Mouse (Mus musculus) layer of hippocampus, adult 9-10 months (tissue): ENCODE data around the gene Magt1.
"Not testable (repeated sequence)": the region's sequence is repeated elsewhere in the genome, so short reads cannot be mapped to it uniquely, and the experiment has no call there.

Experiments
- DNase-seq: peaks from one replicate; pipeline ENCODE4 v3.0.0; 2022; ENCODE audit warnings: low spot score

Gene Magt1

DNA sequence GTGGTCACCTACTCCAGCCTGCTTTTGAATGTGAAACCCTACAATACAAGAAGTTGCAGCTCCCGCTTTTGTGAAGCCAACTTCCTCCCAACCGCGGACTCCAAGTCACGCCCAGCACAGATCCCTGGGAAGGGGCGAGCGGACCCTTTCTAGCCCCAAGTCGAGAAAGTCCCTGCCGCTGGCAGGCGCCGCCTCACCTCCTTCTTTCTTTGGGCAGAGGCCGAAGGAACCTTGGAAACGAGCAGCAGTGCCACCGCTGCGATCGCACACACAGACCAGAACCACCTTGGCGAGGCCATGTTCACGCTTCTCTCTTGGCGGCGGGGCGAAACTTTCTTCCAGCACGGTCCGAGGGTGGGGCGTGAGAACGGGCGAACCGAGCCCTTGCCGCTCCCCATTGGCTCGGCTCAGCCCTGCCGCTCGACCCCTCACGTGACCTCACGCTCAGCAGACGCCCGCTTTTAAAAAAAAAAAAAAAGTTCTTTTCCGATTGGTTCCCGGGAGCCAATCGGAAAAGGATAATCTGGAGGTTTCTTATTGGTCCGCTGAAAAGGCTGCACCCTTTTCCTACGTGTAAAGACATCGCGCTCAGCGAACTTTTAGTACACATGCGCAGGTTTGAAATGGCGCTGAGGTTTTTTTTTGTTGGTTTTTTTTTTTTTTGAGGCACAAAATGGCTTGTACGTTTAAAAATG lies at the start of gene Magt1:
Gene Magt1 (minus strand): TSS at position 442 of the 695 bp plus-strand sequence.
- peak; percentile 31 for DNase-seq

DNA sequence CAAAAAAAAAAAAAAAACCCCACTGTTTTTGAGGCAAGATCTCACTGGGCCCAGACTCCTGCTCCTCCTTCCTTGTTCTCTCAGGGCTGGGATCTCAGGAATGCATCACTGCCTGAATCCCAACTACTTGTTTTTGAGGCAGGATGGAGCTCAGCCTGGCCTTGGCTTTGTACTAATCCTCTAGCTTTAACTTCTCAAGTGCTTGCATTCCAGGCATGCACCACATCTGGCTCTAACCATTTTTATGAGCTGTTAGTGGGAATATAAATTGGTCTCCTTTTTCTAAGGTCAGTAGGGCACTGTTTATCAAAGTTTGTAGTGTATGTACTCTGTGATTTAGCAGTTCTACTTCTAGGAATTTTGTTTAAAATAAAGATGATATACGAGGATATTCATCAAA lies 36.5 kb upstream of the Magt1 start:
- DNase-seq: no peak

DNA sequence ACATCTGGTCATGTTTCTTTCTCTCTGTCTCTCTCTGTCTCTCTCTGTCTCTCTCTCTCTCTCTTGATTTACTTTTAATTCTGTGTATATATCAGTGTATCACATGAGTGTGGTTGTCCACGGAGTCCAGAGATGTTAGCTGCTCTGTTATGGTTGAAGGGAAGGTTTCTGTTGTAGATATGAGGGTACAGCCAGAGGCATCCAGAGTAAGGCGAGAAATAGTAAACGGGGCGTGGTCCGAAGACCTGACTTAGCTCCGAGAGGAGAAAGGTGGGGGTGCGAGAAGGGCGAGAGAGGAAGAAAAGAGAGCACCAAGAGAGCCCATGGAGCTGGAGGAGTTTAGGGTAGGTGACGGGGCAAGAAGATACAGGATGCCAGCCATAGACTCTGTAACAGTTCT lies 34.2 kb upstream of the Magt1 start:
- no peak for DNase-seq

DNA sequence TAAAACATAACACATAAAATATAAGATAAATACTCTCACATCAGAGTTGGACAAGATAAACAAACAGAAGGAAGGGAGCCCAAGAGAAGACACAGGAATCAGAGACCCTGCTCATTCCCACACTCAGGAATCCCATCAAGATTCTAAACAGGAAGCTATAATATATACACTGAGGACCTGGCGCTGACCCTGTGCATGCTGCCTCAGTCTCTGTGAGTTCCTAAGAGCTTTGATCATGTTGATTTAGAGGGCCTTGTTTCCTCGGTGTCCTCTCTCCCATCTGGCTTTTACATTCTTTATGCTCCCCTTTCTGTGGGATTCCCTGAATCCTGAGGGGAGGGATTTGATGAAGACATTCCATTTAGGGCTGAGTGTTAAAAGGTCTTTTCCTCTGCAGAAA lies 33.7 kb upstream of the Magt1 start:
- no peak for DNase-seq

DNA sequence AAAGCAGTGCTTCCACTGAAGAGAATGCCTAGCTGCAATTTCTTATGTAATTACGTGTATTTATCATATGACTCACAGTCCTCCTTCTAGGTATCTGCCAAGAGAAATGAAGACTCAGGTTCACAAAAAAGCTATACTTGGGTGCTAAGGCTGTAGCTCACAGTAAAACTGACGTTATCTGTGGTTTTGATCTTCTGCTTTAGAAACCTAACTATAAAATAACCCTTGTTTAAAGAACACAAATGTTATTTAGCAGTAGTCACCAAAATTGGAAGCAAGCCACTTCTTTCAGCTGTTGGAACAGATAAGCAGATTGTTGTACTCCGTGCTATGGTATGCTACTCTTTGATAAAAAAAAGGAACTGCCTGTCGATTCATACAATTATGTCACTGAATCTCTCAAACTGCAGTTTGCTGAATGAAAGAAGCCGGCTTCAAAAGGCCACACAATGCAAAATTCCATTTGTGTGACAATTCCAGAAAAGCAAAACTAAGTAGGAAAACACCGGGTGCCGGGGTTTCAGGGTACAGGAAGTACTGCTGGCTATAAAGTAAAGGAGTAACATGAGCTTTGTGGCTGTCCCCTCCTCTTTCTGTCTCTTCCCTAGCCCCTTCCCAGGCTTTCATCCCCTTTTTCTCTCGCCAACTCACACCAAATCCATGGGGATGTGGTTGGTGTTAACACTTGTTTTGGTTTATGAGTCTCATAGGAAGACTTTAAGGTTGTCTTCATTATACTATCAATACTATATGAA lies 32.3 kb upstream of the Magt1 start:
- peak; percentile 25 for DNase-seq

DNA sequence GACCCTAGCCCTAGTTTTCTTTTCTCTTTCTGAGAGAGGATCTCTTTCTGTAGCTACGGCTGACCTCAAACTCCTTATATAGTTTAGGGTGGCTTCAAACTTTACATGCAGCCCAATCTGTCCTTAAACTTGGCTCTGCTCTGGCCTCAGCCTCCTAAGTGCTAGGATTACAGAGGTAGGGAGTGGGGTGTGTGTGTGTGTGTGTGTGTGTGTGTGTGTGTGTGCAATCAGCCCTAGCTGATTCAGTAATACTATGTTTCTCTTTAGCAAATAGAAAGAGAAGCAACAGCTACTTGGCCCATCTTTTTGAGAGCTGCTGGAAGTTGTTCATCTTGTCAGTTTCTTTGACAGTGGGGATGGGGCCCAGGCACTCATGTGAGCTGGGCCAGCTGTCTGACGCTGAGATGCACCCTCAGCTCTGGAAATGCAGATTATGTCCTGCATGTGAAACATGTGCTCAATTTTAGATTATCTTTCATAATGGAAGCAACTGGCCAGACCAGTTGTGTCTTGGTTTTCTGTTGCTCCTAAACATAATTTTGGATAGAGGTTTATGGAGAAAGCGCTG lies 25.6 kb upstream of the Magt1 start:
- no peak for DNase-seq

DNA sequence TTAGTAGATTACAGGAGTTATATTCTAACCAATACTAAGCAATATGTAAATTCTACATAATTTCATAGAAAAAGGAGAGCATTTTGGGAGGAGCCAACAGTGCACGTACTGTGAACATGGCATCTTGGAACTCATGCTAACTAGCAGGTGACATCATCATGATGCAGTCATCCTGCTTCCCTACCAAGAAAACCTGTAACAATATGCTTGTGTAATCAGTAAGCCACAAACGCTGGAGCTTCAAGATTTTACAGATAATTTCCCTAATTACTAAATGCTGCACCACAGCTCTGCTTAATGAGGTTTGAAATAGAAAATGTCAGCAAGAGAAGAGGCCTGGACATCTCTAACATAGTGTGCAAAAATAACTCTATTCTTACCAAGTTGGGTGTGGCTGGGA lies 24.0 kb upstream of the Magt1 start:
- DNase-seq: no peak

DNA sequence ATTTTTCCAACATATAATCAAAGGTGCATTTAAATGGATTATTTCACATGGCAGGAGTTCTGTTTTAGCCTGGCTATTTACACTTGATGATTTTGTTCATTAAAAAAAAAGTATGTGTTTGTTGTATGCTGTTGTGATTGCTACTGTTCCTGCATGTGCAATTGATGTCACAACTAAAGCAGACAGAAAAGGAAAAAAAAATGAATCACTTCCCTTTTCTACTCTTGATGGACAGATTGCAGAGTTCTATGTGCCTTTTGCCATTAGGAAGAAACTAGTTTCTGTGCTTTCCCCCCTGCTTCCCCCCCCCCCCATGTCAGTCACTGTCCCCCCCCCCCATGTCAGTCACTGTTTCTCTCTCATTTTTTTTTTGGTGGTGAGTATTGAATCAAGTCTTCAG lies 19.4 kb upstream of the Magt1 start:
- no peak for DNase-seq

DNA sequence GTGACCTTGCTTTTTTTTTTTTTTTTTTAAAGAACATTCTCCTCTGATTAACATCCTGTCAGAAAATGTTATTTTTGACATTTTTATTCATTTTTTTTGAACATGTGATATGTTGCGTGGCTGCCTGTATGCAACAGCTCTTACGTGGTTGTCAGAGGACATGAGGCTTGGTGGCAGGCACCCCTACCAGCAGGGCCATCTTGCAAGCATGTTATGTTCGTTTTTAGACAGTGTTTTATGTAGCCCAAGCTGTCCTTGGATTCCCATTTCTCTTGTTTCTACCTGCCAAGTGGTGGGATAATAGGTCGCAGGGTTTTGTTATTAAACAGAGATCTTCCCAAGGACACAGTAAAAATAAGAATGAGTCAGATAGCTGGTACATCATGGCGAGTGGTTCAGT lies 18.5 kb upstream of the Magt1 start:
- DNase-seq: no peak

DNA sequence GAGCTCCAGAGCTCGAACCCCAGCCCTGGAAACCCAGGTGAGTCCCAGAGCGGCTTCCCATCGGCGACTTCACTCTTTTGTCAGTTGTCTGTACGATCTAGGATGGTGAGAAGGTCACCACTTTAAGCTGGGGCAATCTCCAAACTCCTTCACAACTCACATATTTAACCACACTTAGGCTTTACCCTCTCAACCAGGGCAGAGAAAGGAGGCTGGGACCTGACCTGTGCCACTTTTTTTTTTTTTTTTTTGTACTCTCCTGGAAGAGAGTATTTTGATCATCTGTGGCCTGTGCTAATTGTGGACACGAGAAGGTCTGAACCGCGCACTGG lies 15.6 kb upstream of the Magt1 start:
- no peak for DNase-seq

DNA sequence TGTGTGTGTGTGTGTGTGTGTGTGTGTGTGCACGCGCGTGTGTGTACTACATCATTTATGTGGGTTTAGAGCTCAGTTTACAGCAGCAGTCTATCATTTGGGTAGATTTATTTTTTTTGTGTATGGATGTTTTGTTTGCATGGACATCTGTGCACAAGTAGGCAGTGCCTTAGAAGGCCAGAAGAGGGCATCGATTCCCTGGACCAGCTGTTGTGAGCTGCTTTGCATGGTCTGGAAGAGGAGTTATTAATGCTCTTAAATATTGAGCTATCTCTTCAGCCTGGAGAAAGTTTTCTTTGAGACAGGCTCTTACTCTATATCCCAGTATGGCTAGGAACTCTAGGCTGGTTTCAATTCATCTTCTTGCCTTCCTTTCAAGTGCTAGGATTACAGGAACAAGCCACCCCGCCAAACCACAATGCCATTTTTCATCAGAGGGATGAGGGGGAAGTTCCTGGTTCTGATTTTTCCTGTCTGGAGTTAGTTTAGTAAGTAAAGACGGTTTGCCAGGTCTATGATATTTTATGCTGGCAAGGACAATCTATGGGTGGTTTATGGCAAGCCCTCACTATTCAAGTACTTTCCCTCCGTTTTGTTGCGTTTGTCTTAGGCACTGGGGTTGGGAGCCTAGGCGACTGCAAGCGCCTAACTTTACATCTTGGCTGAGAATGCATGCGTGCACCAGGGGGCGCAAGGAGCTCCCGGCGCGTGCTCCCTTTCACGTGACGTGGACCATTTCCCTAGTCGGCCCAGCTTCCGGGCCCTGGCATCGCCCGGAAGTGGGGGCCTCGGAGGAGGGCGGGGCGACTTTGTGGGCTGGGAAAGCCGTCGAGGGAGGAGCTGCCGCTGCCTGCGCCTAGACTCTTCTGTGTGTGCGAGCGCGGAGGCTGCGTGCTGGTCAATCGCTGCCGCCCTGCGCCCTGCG lies 15.0 kb upstream of the Magt1 start, which contains the start of gene Atp7a:
Gene Atp7a (plus strand): TSS at position 859 of the 925 bp plus-strand sequence.
- DNase-seq: peak; percentile 39

DNA sequence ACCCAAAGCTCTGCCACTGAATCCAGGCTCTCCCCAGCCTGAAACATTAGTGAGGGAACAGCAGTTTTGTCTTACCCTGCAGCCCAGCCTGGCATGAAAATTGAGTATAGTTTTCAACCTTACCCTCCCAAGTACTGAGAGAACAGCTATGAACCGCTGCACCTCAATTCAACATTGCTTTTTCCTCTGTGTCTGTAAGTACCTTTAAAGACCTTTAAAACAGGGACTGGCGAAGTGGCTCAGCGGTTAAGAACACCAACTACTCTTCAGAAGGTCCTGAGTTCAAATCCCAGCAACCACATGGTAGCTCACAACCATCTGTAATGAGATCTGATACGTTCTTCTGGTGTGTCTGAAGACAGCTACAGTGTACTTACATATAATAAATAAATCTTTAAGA lies 5.8 kb upstream of the Magt1 start:
- DNase-seq: no peak

DNA sequence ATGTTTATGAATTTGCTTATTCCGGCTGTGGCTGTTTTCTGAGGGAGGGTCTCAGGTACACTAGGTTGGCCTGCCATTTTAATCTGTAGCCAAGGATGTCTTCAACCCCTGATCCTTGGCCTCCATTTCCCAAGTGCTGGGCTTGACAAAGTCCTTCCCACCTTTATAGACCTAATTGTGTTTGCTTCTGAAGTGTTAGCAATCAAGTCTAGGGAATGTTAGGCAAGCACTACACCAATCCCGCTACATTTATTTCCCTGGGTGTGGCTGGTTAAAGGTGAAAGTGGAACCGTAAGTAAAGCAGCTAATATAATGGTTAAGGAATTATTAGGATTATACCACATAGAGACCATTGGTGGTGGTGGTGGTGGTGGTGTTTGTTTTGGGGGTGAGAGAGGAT lies 5.4 kb upstream of the Magt1 start:
- no peak for DNase-seq

DNA sequence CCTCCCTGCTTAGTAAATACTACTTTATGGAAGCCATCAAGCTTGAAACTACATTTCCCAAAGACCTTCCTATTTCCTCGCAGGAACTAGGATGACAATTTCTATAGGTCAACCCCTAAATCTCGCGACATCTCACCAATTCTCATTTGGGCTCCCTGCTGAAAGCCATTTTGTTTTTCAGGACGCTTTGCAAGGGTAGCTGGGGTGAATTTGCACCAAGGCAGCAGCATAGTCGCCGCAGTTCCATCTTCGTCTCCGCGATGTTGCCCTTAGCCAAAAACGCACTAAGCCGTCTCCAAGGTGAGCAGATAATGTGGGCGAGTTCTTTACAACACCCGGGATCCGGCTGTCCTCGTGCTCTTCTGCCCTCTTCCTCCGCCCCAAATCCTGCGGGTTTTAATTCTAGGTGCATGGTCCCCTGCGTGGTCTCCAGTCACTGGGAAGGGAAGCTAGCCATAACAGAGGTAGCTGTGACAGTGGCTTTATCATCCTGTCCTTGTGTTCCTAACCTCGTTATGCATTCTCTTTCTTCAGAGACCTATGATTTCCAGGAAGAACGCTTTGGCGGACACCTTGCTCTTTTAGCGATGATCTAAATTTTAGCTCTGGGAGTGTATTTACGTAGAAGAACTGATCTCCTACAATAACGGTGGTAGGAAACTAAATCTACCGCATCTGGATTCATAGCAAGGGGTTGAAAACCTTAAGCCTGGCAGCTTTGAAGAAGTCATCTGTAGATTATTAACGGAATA lies 4.0 kb upstream of the Magt1 start, which contains the start of gene Cox7b:
Gene Cox7b (plus strand): TSS at position 130 of the 752 bp plus-strand sequence.
- DNase-seq: peak; percentile 71

DNA sequence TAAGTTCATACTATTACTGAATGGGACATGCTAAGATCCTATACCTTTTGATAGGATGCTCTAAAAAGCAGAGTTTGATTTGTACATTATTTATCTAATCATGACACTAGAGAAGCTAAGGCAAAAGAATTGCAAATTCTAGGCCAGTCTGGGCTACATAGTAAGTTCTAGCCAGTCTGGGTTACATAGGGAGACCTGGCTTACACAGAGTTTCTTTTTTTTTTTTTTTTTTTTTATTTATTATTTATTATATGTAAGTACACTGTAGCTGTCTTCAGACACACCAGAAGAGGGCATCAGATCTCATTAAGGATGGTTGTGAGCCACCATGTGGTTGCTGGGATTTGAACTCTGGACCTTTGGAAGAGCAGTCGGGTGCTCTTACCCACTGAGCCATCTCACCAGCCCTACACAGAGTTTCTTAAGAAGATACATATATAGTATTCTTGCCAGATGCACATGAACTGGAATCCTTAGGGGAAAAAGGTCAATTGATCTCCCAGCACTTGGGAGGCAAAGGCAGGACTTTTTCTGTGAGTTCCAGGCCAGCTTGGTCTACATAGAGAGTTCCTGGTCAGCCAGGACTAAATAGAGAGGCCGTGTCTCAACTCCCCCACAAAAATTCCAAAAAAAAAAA lies 3.2 kb upstream of the Magt1 start:
- not testable (repeated sequence) for DNase-seq

DNA sequence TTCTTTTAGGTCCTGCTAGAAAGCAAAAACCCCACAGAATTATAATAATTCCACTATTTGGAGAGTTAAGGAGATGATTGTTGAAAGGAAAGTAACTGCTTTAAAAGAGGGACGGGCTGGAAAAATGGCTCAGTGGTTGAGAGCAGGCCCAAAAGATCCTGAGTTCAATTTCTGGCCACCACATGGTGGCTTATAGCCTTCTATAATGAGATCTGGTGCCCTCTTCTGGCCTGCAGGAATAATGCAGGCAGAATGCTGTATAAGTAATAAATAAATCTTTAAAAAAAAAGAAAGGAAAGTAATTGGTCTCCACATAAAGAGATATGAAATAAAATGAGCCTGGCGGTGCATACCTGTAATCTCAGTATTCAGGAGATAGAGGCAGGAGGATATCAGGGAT lies 1.5 kb upstream of the Magt1 start:
- peak; percentile 39 for DNase-seq

DNA sequence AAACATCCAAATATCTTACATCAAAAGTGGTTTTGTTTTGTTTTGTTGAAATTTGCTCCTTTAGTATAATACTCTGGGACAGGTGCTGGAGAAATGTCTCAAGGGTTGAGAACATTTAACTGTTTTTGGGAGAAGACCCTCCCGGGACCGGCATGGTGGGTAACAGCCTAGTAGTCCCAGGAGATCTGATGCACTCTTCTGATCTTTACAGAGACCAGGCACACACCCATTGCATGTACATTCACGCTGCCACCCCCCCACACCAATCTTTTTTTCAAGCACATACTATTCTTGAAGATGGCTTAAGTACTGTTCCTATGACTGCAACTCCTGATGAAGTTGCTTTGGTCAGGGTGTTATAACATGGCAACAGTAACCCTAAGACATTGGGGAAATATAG lies 853 bp upstream of the Magt1 start:
- no peak for DNase-seq

DNA sequence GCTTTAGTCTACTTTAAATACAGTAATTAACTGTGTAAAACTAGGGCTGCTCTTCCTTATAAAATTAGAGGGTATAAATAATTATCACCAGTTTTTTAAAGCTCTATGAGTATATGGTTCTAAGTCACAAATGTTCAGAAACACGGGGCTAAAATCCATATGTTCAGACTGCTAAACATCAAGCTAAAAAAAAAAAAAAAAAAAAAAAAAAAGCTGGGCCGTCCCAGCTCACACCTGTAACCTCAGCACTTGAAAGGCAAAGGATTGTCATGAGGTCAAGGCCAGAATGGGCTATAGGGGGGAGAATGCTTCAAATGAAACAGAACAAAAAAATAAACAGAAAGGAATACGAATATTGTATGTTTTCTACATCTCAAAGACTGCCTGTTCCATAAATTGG lies 944 bp downstream of the Magt1 start:
- no peak for DNase-seq

DNA sequence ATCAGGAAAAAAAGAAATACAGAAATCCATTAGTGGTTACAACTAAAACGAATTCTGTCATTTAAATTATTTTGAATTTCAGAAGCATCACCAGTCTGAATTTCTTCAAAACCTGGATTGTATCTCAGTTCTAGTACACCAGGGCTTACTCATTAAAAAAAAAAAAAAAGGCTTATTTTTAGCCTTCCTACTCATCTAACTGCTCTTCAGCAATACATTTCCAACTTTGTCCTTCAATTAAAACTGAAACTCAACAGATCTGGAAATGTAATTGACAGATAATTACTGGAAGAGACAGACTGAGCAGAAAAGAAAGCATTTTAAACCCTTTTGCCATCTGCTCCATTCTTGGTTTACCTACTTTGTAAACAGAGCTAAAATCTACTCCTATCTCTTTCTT lies 10.1 kb downstream of the Magt1 start:
- no peak for DNase-seq

DNA sequence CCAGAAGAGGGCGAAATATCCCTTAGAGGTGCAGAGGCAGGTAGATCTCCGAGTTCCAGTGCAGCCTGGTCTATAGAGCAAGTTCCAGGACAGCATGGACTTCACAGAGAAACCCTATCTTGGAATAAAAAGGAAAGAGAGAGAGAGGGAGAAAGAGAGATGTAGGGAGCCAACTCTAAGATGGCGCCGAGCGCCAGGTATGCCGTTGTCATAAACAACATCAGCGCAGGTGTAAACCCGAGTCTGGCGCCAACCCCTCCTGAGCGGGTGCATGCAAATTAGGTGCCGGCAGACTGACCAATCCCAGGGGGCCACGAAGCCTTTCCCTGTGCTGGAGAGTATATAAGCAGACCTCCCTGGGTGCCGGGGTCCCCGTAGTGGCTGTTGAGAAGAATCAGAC lies 54.6 kb downstream of the Magt1 start:
- not testable (repeated sequence) for DNase-seq

DNA sequence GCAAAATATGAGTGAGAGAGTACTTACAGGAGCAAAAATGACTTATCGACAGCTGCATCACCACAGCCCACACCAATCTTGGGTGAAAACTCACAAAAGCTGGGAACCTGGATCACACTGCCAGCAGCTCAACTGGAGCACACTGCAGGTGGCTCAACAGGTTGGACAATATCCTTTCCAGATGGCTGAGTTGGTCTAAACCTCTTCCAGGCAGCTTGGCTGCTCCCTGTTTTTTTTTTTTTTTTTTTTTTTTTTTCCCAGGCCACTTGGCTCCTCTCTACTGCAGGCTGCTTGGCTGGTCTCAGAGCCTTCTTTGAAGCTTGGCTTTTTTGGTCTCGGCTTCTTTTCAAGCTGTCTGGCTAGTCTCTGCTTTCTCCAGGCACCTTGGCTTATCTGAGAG lies 57.7 kb downstream of the Magt1 start:
- no peak for DNase-seq
